Mouse (Mus musculus): Measurements from ENCODE around the gene Pcyox1. TPM values are rescaled to one million over a fixed set of nuclear protein-coding genes. Genes with fewer than 3 reads are reported as not detected.
A peak's percentile ranks its signal among the peaks of the same experiment; 100 is the strongest.
"Not testable (repeated sequence)": the region's sequence is repeated elsewhere in the genome, so short reads cannot be mapped to it uniquely, and the experiment has no call there.

Gene Pcyox1
- polyA plus RNA-seq, 1 experiment = 4.8 TPM

DNA sequence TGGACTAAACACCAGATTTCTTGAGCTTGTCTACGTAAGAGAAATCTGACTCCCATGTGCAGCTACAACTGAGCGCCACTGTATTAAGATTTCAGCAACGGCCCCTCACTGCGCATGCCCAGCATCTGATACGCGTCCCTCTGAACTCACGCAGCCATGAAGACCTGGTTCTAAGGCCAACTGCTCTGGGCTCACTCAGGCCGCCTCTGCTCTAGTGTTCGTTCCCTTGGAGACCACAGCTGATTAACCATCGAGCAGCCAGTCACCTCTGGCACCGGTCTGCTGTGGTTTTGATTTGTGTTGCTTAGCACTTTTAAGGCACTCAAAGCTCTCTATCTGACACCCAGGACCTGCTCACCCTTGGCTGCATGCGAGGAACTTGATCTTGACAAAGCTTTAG, 9.6 kb downstream of the Pcyox1 start:
- Histone ChIP-seq H3K27ac (ENCODE audit: control insufficient read depth, insufficient read depth, low read depth, low read length) (0 out of 2 replicates have a peak overlapping the region, but pooled peaks have one; percentile 17), H3K4me1 (ENCODE audit: control insufficient read depth, insufficient read depth, low read length) (no peaks in the 10 kb centered on the region; the same call in 1 of the 2 replicates), H3K4me3 (ENCODE audit: control insufficient read depth, low read depth, low read length) (no peak overlapping the region), H3K27me3 (ENCODE audit: control insufficient read depth, insufficient read depth, low read length) (no peaks in the 10 kb centered on the region), H3K36me3 (ENCODE audit: control insufficient read depth, insufficient read depth, low read length) (no peaks in the 10 kb centered on the region)
- TF ChIP-seq POLR2A (IDR thresholded peaks at IDR 0.05; ENCODE audit: control insufficient read depth, low read depth, low read length) (no peak), CTCF (IDR thresholded peaks at IDR 0.05; ENCODE audit: control insufficient read depth, insufficient read depth, insufficient replicate concordance, low read depth, low read length) (no peak)

DNA sequence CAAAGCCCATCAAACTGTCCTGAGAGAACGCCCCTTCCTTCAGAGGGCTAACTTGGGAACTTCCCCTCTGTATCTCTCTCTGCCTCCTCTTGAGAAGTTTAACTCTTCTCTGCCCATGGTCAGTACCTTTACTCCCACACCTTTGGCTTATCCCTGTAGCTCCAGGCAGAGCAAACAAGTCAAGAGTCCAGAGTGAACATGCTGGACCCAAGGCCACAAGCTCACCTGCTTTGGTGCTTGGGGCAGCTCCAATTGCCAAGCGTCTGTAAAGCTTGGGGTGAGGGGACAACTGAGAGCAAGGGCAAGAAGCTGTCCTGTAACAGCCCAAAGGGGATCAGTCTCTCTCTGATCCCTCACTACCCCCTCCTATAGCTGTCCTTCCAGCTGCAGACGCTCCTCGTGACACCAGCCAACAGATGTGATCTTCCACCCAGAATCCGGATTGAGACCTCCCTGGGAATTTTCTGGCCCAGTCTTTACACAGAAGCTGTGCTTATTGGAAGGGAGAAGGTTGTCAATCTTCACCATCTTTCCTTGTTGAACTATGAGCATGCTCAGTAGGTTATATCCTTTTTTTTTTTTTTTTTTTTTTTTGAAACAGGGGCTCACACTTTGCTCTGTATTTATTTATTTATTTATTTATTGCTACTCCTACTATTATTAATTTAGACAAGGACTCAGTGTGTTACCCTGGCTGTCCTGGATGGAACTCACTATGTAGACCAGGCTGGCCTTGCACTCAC, 11.4 kb downstream of the Pcyox1 start:
- Histone ChIP-seq H3K27ac (ENCODE audit: control insufficient read depth, insufficient read depth, low read depth, low read length) (no peak overlapping the region), H3K36me3 (ENCODE audit: control insufficient read depth, insufficient read depth, low read length) (no peaks in the 10 kb centered on the region), H3K4me1 (ENCODE audit: control insufficient read depth, insufficient read depth, low read length) (no peaks in the 10 kb centered on the region; the same call in 1 of the 2 replicates), H3K4me3 (ENCODE audit: control insufficient read depth, low read depth, low read length) (no peak overlapping the region), H3K27me3 (ENCODE audit: control insufficient read depth, insufficient read depth, low read length) (no peaks in the 10 kb centered on the region)
- TF ChIP-seq CTCF (IDR thresholded peaks at IDR 0.05; ENCODE audit: control insufficient read depth, insufficient read depth, insufficient replicate concordance, low read depth, low read length) (no peak), POLR2A (IDR thresholded peaks at IDR 0.05; ENCODE audit: control insufficient read depth, low read depth, low read length) (no peak)

- Histone ChIP-seq H3K4me3 (ENCODE audit: control insufficient read depth, low read depth, low read length) (no peak overlapping the region), H3K4me1 (ENCODE audit: control insufficient read depth, insufficient read depth, low read length) (no peaks in the 10 kb centered on the region; the same call in 1 of the 2 replicates), H3K36me3 (ENCODE audit: control insufficient read depth, insufficient read depth, low read length) (no peaks in the 10 kb centered on the region), H3K27me3 (ENCODE audit: control insufficient read depth, insufficient read depth, low read length) (no peaks in the 10 kb centered on the region), H3K27ac (ENCODE audit: control insufficient read depth, insufficient read depth, low read depth, low read length) (no peak overlapping the region)
- no peak for TF ChIP-seq POLR2A (IDR thresholded peaks at IDR 0.05; ENCODE audit: control insufficient read depth, low read depth, low read length)
- no peak for TF ChIP-seq CTCF (IDR thresholded peaks at IDR 0.05; ENCODE audit: control insufficient read depth, insufficient read depth, insufficient replicate concordance, low read depth, low read length)
Observed at GRCm38 (mm10) chr6:86384692-86385091, 12.3 kb downstream of the Pcyox1 start.

DNA sequence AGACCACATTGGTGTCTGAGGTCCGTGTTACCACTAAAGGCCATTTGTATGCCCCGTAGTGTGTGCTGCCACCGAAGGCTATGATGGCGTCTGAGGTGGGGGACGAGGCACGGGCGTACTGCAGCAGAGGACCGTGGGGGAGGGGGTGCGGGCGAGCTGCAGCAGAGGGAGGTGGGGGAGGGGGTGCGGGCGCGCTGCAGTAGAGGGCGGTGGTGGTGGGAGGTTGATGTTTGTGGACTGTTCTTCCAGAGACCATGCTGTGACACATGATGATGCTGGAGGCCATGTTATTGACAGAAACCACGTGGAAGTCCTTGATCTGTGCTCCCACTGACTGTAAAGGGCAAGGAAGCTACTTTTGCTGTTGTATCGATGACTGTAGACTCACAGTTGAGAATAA, 13.6 kb downstream of the Pcyox1 start:
- Histone ChIP-seq H3K27me3 (ENCODE audit: control insufficient read depth, insufficient read depth, low read length) (no peaks in the 10 kb centered on the region), H3K36me3 (ENCODE audit: control insufficient read depth, insufficient read depth, low read length) (no peaks in the 10 kb centered on the region), H3K27ac (ENCODE audit: control insufficient read depth, insufficient read depth, low read depth, low read length) (no peak overlapping the region), H3K4me3 (ENCODE audit: control insufficient read depth, low read depth, low read length) (no peak overlapping the region), H3K4me1 (ENCODE audit: control insufficient read depth, insufficient read depth, low read length) (no peaks in the 10 kb centered on the region; the same call in 1 of the 2 replicates)
- TF ChIP-seq CTCF (IDR thresholded peaks at IDR 0.05; ENCODE audit: control insufficient read depth, insufficient read depth, insufficient replicate concordance, low read depth, low read length) (no peak), POLR2A (IDR thresholded peaks at IDR 0.05; ENCODE audit: control insufficient read depth, low read depth, low read length) (no peak)

- H3K36me3 ChIP-seq (ENCODE audit: control insufficient read depth, insufficient read depth, low read length) = no peaks in the 10 kb centered on the region
- no peaks in the 10 kb centered on the region for H3K27me3 ChIP-seq (ENCODE audit: control insufficient read depth, insufficient read depth, low read length)
- H3K4me3 ChIP-seq (ENCODE audit: control insufficient read depth, low read depth, low read length) = no peak overlapping the region
- H3K4me1 ChIP-seq (ENCODE audit: control insufficient read depth, insufficient read depth, low read length) = no peaks in the 10 kb centered on the region; the same call in 1 of the 2 replicates
- TF ChIP-seq CTCF (IDR thresholded peaks at IDR 0.05; ENCODE audit: control insufficient read depth, insufficient read depth, insufficient replicate concordance, low read depth, low read length) = no peak
- TF ChIP-seq POLR2A (IDR thresholded peaks at IDR 0.05; ENCODE audit: control insufficient read depth, low read depth, low read length) = no peak
- H3K27ac ChIP-seq (ENCODE audit: control insufficient read depth, insufficient read depth, low read depth, low read length) = no peak overlapping the region
Observed at GRCm38 (mm10) chr6:86382551-86382950, 14.4 kb downstream of the Pcyox1 start.

DNA sequence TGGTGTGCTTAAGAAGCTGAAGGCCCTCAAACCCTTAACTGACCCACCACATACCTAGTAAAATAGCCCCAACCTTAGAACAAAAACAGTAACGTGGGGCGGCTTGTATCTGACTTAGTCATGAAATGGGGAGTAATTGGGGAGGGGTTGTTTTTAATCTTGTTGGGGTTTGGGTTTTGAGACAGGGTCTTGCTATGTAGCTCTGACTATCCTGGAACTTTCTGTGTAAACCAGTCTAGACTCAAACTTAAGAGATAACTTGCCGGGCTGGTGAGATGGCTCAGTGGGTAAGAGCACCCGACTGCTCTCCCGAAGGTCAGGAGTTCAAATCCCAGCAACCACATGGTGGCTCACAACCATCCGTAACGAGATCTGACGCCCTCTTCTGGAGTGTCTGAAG, 16.8 kb downstream of the Pcyox1 start:
- not testable (repeated sequence) for H3K27me3 ChIP-seq (ENCODE audit: control insufficient read depth, insufficient read depth, low read length); H3K4me1 ChIP-seq (ENCODE audit: control insufficient read depth, insufficient read depth, low read length); H3K4me3 ChIP-seq (ENCODE audit: control insufficient read depth, low read depth, low read length); H3K27ac ChIP-seq (ENCODE audit: control insufficient read depth, insufficient read depth, low read depth, low read length); H3K36me3 ChIP-seq (ENCODE audit: control insufficient read depth, insufficient read depth, low read length)

DNA sequence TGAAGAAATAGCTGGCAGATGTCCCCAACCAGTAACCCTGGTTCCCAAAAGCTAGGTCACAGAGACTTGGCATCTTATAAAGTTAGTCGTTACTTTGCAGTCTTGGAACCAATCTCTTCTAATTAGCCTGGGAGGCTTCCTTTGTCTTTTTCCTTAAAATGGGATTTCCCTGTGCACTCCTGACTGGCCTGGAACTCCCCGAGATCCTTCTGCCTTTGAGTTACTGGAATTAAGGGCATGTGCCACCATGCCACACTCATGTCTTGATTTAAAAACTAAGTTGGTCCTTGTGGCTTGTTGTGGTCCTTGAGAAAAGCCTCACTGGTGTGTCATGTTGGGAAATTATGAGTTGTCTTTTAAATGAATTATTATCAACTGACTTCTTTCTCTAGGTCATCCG, 18.6 kb downstream of the Pcyox1 start:
- TF ChIP-seq CTCF (IDR thresholded peaks at IDR 0.05; ENCODE audit: control insufficient read depth, insufficient read depth, insufficient replicate concordance, low read depth, low read length) = no peak
- no peak for TF ChIP-seq POLR2A (IDR thresholded peaks at IDR 0.05; ENCODE audit: control insufficient read depth, low read depth, low read length)
- Histone ChIP-seq H3K36me3 (ENCODE audit: control insufficient read depth, insufficient read depth, low read length) (peaks cover 2% of the 10 kb centered on the region; the same call in 1 of the 2 replicates), H3K27me3 (ENCODE audit: control insufficient read depth, insufficient read depth, low read length) (no peaks in the 10 kb centered on the region), H3K27ac (ENCODE audit: control insufficient read depth, insufficient read depth, low read depth, low read length) (no peak overlapping the region), H3K4me3 (ENCODE audit: control insufficient read depth, low read depth, low read length) (no peak overlapping the region), H3K4me1 (ENCODE audit: control insufficient read depth, insufficient read depth, low read length) (no peaks in the 10 kb centered on the region; the same call in 1 of the 2 replicates)
